Mouse (Mus musculus) embryonic facial prominence, embryonic 10.5 days (tissue): ENCODE data around the gene Cyp21a1. TPM values are rescaled to one million over a fixed set of nuclear protein-coding genes. Genes with fewer than 3 reads are reported as not detected.
"Not testable (repeated sequence)": the region's sequence is repeated elsewhere in the genome, so short reads cannot be mapped to it uniquely, and the experiment has no call there.

Experiments
- DNase-seq: peaks from one replicate; pipeline ENCODE4 v3.0.0-alpha.2; 2017; ENCODE audit warnings: low spot score
- H3K27ac ChIP-seq: fragments of 300-500 bp; sonication (generic); replicated peaks from 2 replicates; pipeline ENCODE4 v1.5.1; 2016; ENCODE audit warnings: mild to moderate bottlenecking
- H3K27me3 ChIP-seq: fragments of 300-500 bp; sonication (generic); replicated peaks from 2 replicates; pipeline ENCODE4 v1.6.1; 2016; ENCODE audit warnings: low read depth, mild to moderate bottlenecking; ENCODE audit not compliant: poor library complexity, severe bottlenecking
- H3K36me3 ChIP-seq: fragments of 300-500 bp; sonication (generic); replicated peaks from 2 replicates; pipeline ENCODE4 v1.6.1; 2016; ENCODE audit warnings: mild to moderate bottlenecking, moderate library complexity
- H3K4me1 ChIP-seq: fragments of 300-500 bp; sonication (generic); 2 replicates; pipeline ENCODE4 v1.6.1; 2016
- H3K4me3 ChIP-seq: fragments of 300-500 bp; sonication (generic); 2 replicates; pipeline ENCODE4 v1.5.1; 2016; ENCODE audit warnings: mild to moderate bottlenecking, moderate library complexity
- H3K9me3 ChIP-seq: fragments of 300-500 bp; sonication (generic); 2 replicates; pipeline ENCODE4 v1.6.1; 2016; ENCODE audit warnings: mild to moderate bottlenecking
- WGBS: fragments of 180-500 bp; shearing (Covaris S2); methylation state at CpG from one replicate; pipeline ENCODE4 v1.1.7; 2016; 5-methylcytosine and 5-hydroxymethylcytosine counted together
- polyA plus RNA-seq: library from polyadenylated mRNA; unstranded; fragments of >200 nt; fragmentation: Nextera tagmentation; extraction: Ambion mirVana; gene quantifications from 2 replicates; pipeline ENCODE4 v1.2.1, GENCODE M21; 2016

Cyp21a1 gene
- not detected in 2 replicates for polyA plus RNA-seq

- not testable (repeated sequence) for H3K36me3 ChIP-seq, H3K9me3 ChIP-seq, DNase-seq, H3K4me3 ChIP-seq, H3K27me3 ChIP-seq, H3K27ac ChIP-seq, H3K4me1 ChIP-seq
- 81% methylated on average over 6 of the region's 6 CpGs for WGBS
Measured at GRCm38 (mm10) chr17:34804301-34804700, at the start of gene Cyp21a1. Gene Cyp21a1 (minus strand): TSS chr17:34804561.

- Histone ChIP-seq H3K9me3 (no peaks in the 10 kb centered on the region), H3K36me3 (peaks cover 65% of the 10 kb centered on the region), H3K27ac (no peak overlapping the region), H3K27me3 (no peaks in the 10 kb centered on the region), H3K4me1 (peaks cover 32% of the 10 kb centered on the region), H3K4me3 (no peak overlapping the region)
- 60% methylated on average over 8 of the region's 8 CpGs for WGBS
- no peak for DNase-seq
Measured at GRCm38 (mm10) chr17:34853511-34853910, 49.1 kb upstream of the Cyp21a1 start.

- no peak for DNase-seq
- WGBS: 2% methylated on average over 25 of the region's 25 CpGs
- Histone ChIP-seq H3K27me3 (no peaks in the 10 kb centered on the region), H3K27ac (peak overlapping the region; percentile 91), H3K4me3 (peak overlapping the region; percentile 93), H3K9me3 (no peaks in the 10 kb centered on the region), H3K36me3 (peaks cover 65% of the 10 kb centered on the region), H3K4me1 (peaks cover 32% of the 10 kb centered on the region)
Measured at GRCm38 (mm10) chr17:34850517-34851125, 46.3 kb upstream of the Cyp21a1 start.

- H3K36me3 ChIP-seq: peaks cover 65% of the 10 kb centered on the region
- under 1% methylated on average over 65 of the region's 65 CpGs for WGBS
- peak within 1 kb of the TSS; percentile 91 for H3K27ac ChIP-seq
Measured at GRCm38 (mm10) chr17:34849722-34850516, 45.6 kb upstream of the Cyp21a1 start, which contains the start of the genes Skiv2l and Nelfe. Gene Skiv2l (minus strand): TSS chr17:34850210. Gene Nelfe (plus strand): TSS chr17:34850391.

GRCm38 (mm10) chr17:34847615-34848014, 43.3 kb upstream of the Cyp21a1 start:
- Histone ChIP-seq H3K27me3 (no peaks in the 10 kb centered on the region), H3K27ac (no peak overlapping the region), H3K9me3 (no peaks in the 10 kb centered on the region), H3K4me3 (no peak overlapping the region), H3K36me3 (peaks cover 65% of the 10 kb centered on the region), H3K4me1 (peaks cover 27% of the 10 kb centered on the region)
- DNase-seq: no peak
- 94% methylated on average over 7 of the region's 7 CpGs for WGBS

More at GRCm38 (mm10) chr17:34849722-34850516, 45.6 kb upstream of the Cyp21a1 start, which contains the start of the genes Skiv2l and Nelfe:
- Histone ChIP-seq H3K27me3 (no peaks in the 10 kb centered on the region), H3K4me3 (peak within 1 kb of the TSS; percentile 93), H3K4me1 (peaks cover 32% of the 10 kb centered on the region), H3K9me3 (no peaks in the 10 kb centered on the region)
- peak; percentile 99 for DNase-seq

DNA sequence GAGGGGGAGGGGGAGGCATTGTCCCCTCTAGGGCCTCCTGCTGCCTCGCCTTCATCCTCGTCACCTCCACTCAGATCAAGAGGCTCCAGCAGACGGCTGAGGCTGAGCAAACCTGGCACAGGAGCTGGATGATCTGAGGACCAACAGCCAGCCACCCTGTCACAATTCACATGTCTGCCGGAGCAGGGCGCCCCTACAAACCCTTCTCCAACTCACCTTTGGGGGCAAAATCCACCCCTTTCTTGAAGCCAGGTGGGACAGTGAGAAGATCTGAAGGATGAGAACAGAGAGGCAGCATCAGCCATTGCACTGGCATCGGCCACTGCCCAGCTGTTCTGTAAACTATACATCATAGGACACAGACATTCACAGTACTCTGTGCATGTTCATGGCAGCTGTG, 42.8 kb upstream of the Cyp21a1 start:
- no peak for DNase-seq
- Histone ChIP-seq H3K27me3 (no peaks in the 10 kb centered on the region), H3K36me3 (peaks cover 65% of the 10 kb centered on the region), H3K9me3 (no peaks in the 10 kb centered on the region), H3K27ac (no peak overlapping the region), H3K4me3 (no peak overlapping the region), H3K4me1 (peaks cover 23% of the 10 kb centered on the region)
- 89% methylated on average over 6 of the region's 6 CpGs for WGBS

DNA sequence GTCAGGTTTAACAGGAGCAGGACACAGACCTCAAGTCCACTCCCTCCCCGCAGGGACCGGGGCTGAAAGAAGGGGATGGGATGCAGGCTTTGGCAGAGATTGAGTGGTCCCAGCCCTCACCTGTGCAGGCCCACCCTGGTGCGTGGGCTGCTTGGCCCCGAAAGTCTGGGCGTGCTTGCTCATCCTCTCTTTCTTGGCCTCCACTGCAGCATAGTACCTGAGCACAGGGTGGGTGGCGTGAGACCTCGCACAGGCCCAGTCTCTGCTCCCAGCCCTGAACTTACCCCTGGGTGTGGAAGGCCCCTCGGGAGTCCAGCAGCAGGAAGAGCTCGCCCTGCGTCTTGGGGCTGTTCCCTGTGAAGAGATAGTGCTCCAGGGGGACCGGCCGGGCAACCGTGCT, 40.5 kb upstream of the Cyp21a1 start:
- H3K4me1 ChIP-seq: peaks cover 8% of the 10 kb centered on the region
- H3K4me3 ChIP-seq: no peak overlapping the region; the same call in 1 of the 2 replicates
- H3K9me3 ChIP-seq: no peaks in the 10 kb centered on the region
- H3K27me3 ChIP-seq: no peaks in the 10 kb centered on the region
- WGBS: 93% methylated on average over 13 of the region's 13 CpGs
- H3K27ac ChIP-seq: no peak overlapping the region
- peaks cover 84% of the 10 kb centered on the region for H3K36me3 ChIP-seq
- no peak for DNase-seq

- H3K4me3 ChIP-seq: 0 out of 2 replicates have a peak overlapping the region, but pooled peaks have one; percentile 25
- no peaks in the 10 kb centered on the region for H3K27me3 ChIP-seq
- 87% methylated on average over 6 of the region's 6 CpGs for WGBS
- H3K27ac ChIP-seq: no peak overlapping the region
- peaks cover 80% of the 10 kb centered on the region for H3K36me3 ChIP-seq
- no peak for DNase-seq
- peaks cover 23% of the 10 kb centered on the region for H3K4me1 ChIP-seq
- no peaks in the 10 kb centered on the region for H3K9me3 ChIP-seq
Measured at GRCm38 (mm10) chr17:34840736-34841307, 36.5 kb upstream of the Cyp21a1 start.

DNA sequence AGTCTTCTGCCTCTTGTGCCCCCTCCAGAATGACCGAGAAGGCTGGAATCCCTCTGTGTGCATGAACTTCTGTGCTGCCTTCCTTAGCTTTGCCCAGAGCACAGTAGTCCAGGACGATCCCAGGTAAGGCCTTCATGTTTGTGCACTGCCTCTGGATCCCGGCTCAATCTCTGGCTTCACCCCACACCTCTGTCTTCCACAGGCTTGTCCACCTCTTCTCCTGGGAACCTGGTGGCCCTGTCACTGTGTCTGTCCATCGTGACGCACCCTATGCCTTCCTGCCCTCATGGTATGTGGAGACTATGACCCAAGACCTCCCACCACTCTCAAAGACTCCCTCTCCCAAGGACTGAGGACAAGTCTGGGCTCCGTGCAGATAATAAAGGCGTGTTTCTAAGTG, 34.4 kb upstream of the Cyp21a1 start:
- no peak overlapping the region for H3K27ac ChIP-seq
- H3K36me3 ChIP-seq: peaks cover 61% of the 10 kb centered on the region
- no peaks in the 10 kb centered on the region for H3K9me3 ChIP-seq
- no peaks in the 10 kb centered on the region for H3K27me3 ChIP-seq
- 89% methylated on average over 7 of the region's 7 CpGs for WGBS
- peaks cover 27% of the 10 kb centered on the region for H3K4me1 ChIP-seq
- no peak for DNase-seq
- H3K4me3 ChIP-seq: peak overlapping the region; percentile 78

DNA sequence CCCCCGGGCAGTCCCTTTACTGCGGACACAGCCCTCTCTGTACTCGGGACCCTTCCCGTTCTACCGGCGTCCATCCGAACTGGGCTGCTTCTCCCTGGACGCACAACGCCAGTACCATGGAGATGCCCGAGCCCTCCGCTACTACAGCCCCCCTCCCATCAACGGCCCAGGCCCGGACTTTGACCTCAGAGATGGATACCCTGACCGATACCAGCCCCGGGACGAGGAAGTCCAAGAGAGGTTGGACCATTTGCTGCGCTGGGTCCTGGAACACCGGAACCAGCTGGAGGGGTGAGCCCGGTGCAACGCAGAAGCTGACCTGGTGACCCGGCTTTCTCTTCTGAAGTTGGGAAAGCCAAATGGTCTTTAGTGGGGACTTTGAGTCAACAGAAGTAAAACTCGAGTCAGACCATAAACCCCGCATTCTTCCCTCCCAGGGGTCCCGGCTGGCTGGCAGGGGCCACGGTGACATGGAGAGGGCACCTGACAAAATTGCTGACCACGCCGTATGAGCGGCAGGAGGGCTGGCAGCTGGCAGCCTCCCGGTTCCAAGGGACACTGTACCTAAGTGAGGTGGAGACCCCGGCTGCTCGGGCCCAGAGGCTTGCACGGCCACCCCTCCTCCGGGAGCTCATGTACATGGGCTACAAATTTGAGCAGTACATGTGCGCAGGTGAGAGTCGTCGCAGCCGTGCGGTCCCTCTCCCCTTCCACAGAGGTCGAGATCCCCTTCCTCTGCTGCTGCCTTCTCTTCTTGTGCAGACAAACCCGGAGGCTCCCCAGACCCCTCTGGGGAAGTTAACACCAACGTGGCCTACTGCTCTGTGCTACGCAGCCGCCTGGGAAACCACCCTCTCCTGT, 33.3 kb upstream of the Cyp21a1 start:
- Histone ChIP-seq H3K27me3 (no peaks in the 10 kb centered on the region), H3K4me1 (peaks cover 27% of the 10 kb centered on the region), H3K9me3 (no peaks in the 10 kb centered on the region), H3K36me3 (peaks cover 61% of the 10 kb centered on the region), H3K27ac (peak overlapping the region; percentile 83), H3K4me3 (peak overlapping the region; percentile 78)
- WGBS: 38% methylated on average over 43 of the region's 43 CpGs
- DNase-seq: peak; percentile 16

GRCm38 (mm10) chr17:34836856-34837221, 32.5 kb upstream of the Cyp21a1 start, which contains the start of the genes Stk19 and Dxo:
Gene Stk19 (minus strand): TSS chr17:34836945.
Gene Dxo (plus strand): TSS chr17:34837019.
- peaks cover 61% of the 10 kb centered on the region for H3K36me3 ChIP-seq
- H3K27me3 ChIP-seq: no peaks in the 10 kb centered on the region
- DNase-seq: peak; percentile 97
- H3K4me3 ChIP-seq: peak within 1 kb of the TSS; percentile 78
- under 1% methylated on average over 40 of the region's 40 CpGs for WGBS
- H3K4me1 ChIP-seq: peaks cover 27% of the 10 kb centered on the region
- H3K9me3 ChIP-seq: no peaks in the 10 kb centered on the region
- peak within 1 kb of the TSS; percentile 83 for H3K27ac ChIP-seq
